Mouse (Mus musculus): ENCODE data around the gene Arl2bp.

- TF ChIP-seq CTCF (IDR thresholded peaks at IDR 0.05; ENCODE audit: control insufficient read depth, insufficient read depth, insufficient replicate concordance, low read depth, low read length) (no peak), POLR2A (IDR thresholded peaks at IDR 0.05; ENCODE audit: control insufficient read depth, low read depth, low read length) (no peak)
Measured at GRCm38 (mm10) chr8:94646165-94646564, 20.2 kb upstream of the Arl2bp start.

Measured in testis, adult 2 months (tissue).